Mouse (Mus musculus): ENCODE data around the gene Ssu72.
"Not testable (repeated sequence)": the region's sequence is repeated elsewhere in the genome, so short reads cannot be mapped to it uniquely, and the experiment has no call there.

Ssu72 gene

GRCm38 (mm10) chr4:155700425-155700824 lies 4.2 kb upstream of the Ssu72 start:
- peak; percentile 57 for DNase-seq (ENCODE audit: low read depth, low spot score)

GRCm38 (mm10) chr4:155703425-155703929 lies 1.1 kb upstream of the Ssu72 start:
- no peak for DNase-seq (ENCODE audit: low read depth, low spot score)

- peak; percentile 65 for DNase-seq (ENCODE audit: low read depth, low spot score)
Measured at GRCm38 (mm10) chr4:155705592-155705929, 961 bp downstream of the Ssu72 start.

GRCm38 (mm10) chr4:155708582-155708981 lies 4.0 kb downstream of the Ssu72 start:
- no peak for DNase-seq (ENCODE audit: low read depth, low spot score)

- DNase-seq (ENCODE audit: low read depth, low spot score): no peak
Measured at GRCm38 (mm10) chr4:155708988-155709387, 4.4 kb downstream of the Ssu72 start.

GRCm38 (mm10) chr4:155710521-155711252 lies 6.1 kb downstream of the Ssu72 start:
- peak; percentile 36 for DNase-seq (ENCODE audit: low read depth, low spot score)

GRCm38 (mm10) chr4:155721668-155722083 lies 17.1 kb downstream of the Ssu72 start:
- peak; percentile 63 for DNase-seq (ENCODE audit: low read depth, low spot score)

- DNase-seq (ENCODE audit: low read depth, low spot score): no peak
Measured at GRCm38 (mm10) chr4:155727993-155728392, 23.4 kb downstream of the Ssu72 start.

- DNase-seq (ENCODE audit: low read depth, low spot score): no peak
Measured at GRCm38 (mm10) chr4:155733267-155733666, 28.7 kb downstream of the Ssu72 start.

GRCm38 (mm10) chr4:155734350-155734941 lies 29.8 kb downstream of the Ssu72 start, which contains the start of gene Tmem240:
Tmem240 (plus strand) TSS chr4:155734800.
- DNase-seq (ENCODE audit: low read depth, low spot score): peak; percentile 95

GRCm38 (mm10) chr4:155734951-155735702 lies 30.5 kb downstream of the Ssu72 start:
- DNase-seq (ENCODE audit: low read depth, low spot score): no peak

- peak; percentile 70 for DNase-seq (ENCODE audit: low read depth, low spot score)
Measured at GRCm38 (mm10) chr4:155735788-155736187, 31.2 kb downstream of the Ssu72 start.

- DNase-seq (ENCODE audit: low read depth, low spot score): no peak
Measured at GRCm38 (mm10) chr4:155736421-155736820, 31.8 kb downstream of the Ssu72 start.

- DNase-seq (ENCODE audit: low read depth, low spot score): no peak
Measured at GRCm38 (mm10) chr4:155738262-155738661, 33.7 kb downstream of the Ssu72 start.

GRCm38 (mm10) chr4:155739152-155739551 lies 34.6 kb downstream of the Ssu72 start:
- no peak for DNase-seq (ENCODE audit: low read depth, low spot score)

- DNase-seq (ENCODE audit: low read depth, low spot score): no peak
Measured at GRCm38 (mm10) chr4:155739741-155740636, 35.4 kb downstream of the Ssu72 start.

- not testable (repeated sequence) for DNase-seq (ENCODE audit: low read depth, low spot score)
Measured at GRCm38 (mm10) chr4:155740681-155741080, 36.1 kb downstream of the Ssu72 start.

- DNase-seq (ENCODE audit: low read depth, low spot score): no peak
Measured at GRCm38 (mm10) chr4:155742684-155743083, 38.1 kb downstream of the Ssu72 start.

GRCm38 (mm10) chr4:155744474-155744873 lies 39.9 kb downstream of the Ssu72 start:
- no peak for DNase-seq (ENCODE audit: low read depth, low spot score)

- DNase-seq (ENCODE audit: low read depth, low spot score): no peak
Measured at GRCm38 (mm10) chr4:155745136-155745535, 40.5 kb downstream of the Ssu72 start.

- no peak for DNase-seq (ENCODE audit: low read depth, low spot score)
Measured at GRCm38 (mm10) chr4:155746036-155746548, 41.5 kb downstream of the Ssu72 start.

Data from R1 (cell line).